Mouse (Mus musculus): ENCODE data around the gene Pitx1. TPM values are rescaled to one million over a fixed set of nuclear protein-coding genes. Genes with fewer than 3 reads are reported as not detected.

The Pitx1 gene
- total RNA-seq (2021), result not detected
- long read RNA-seq, experiment 1, result 0 reads
- long read RNA-seq, experiment 2, result 0 reads

- DNase-seq (ENCODE audit: low spot score in 2 of 2), result no peak
These were observed at the start of gene Pitx1 for GRCm38 (mm10) chr13:55836142-55836625. Gene Pitx1, minus strand, starts transcription at chr13:55836192.

- no peak for DNase-seq (ENCODE audit: low spot score in 2 of 2)
These were observed 45.6 kb upstream of the Pitx1 start for GRCm38 (mm10) chr13:55881431-55882202.

- no peak for DNase-seq (ENCODE audit: low spot score in 2 of 2)
These were observed 42.4 kb upstream of the Pitx1 start for GRCm38 (mm10) chr13:55878353-55878752.

GRCm38 (mm10) chr13:55871410-55871809 is 35.4 kb upstream of the Pitx1 start:
- no peak for DNase-seq (ENCODE audit: low spot score in 2 of 2)

- DNase-seq (ENCODE audit: low spot score in 2 of 2), result no peak
These were observed 34.0 kb upstream of the Pitx1 start for GRCm38 (mm10) chr13:55870001-55870400.

GRCm38 (mm10) chr13:55867540-55868103 is 31.6 kb upstream of the Pitx1 start:
- no peak for DNase-seq (ENCODE audit: low spot score in 2 of 2)

GRCm38 (mm10) chr13:55860483-55860882 is 24.5 kb upstream of the Pitx1 start:
- no peak for DNase-seq (ENCODE audit: low spot score in 2 of 2)

- no peak for DNase-seq (ENCODE audit: low spot score in 2 of 2)
These were observed 22.5 kb upstream of the Pitx1 start for GRCm38 (mm10) chr13:55858463-55858862.

- DNase-seq (ENCODE audit: low spot score in 2 of 2), result no peak
These were observed 19.8 kb upstream of the Pitx1 start for GRCm38 (mm10) chr13:55855793-55856192.

GRCm38 (mm10) chr13:55852205-55852604 is 16.2 kb upstream of the Pitx1 start:
- no peak for DNase-seq (ENCODE audit: low spot score in 2 of 2)

- DNase-seq (ENCODE audit: low spot score in 2 of 2), result no peak
These were observed 14.7 kb upstream of the Pitx1 start for GRCm38 (mm10) chr13:55850726-55851125.

- no peak for DNase-seq (ENCODE audit: low spot score in 2 of 2)
These were observed 12.7 kb upstream of the Pitx1 start for GRCm38 (mm10) chr13:55848604-55849190.

GRCm38 (mm10) chr13:55847805-55848204 is 11.8 kb upstream of the Pitx1 start:
- no peak for DNase-seq (ENCODE audit: low spot score in 2 of 2)

- no peak for DNase-seq (ENCODE audit: low spot score in 2 of 2)
These were observed 7.7 kb upstream of the Pitx1 start for GRCm38 (mm10) chr13:55843700-55844099.

GRCm38 (mm10) chr13:55840223-55840622 is 4.2 kb upstream of the Pitx1 start:
- no peak for DNase-seq (ENCODE audit: low spot score in 2 of 2)

- no peak for DNase-seq (ENCODE audit: low spot score in 2 of 2)
These were observed 1.1 kb upstream of the Pitx1 start for GRCm38 (mm10) chr13:55836786-55837780.

GRCm38 (mm10) chr13:55835548-55836097 is 369 bp downstream of the Pitx1 start:
- DNase-seq (ENCODE audit: low spot score in 2 of 2), result no peak

GRCm38 (mm10) chr13:55834667-55835066 is 1.3 kb downstream of the Pitx1 start:
- no peak for DNase-seq (ENCODE audit: low spot score in 2 of 2)

- no peak for DNase-seq (ENCODE audit: low spot score in 2 of 2)
These were observed 2.1 kb downstream of the Pitx1 start for GRCm38 (mm10) chr13:55833921-55834320.

- DNase-seq (ENCODE audit: low spot score in 2 of 2), result no peak
These were observed 3.4 kb downstream of the Pitx1 start for GRCm38 (mm10) chr13:55832602-55833001.

- DNase-seq (ENCODE audit: low spot score in 2 of 2), result no peak
These were observed 4.3 kb downstream of the Pitx1 start for GRCm38 (mm10) chr13:55831722-55832160.
